Mouse (Mus musculus): ENCODE results near the gene Olfr963.

GRCm38 (mm10) chr9:39633913-39634594 is 33.0 kb upstream of the Olfr963 start:
- TF ChIP-seq TAL1 (IDR thresholded peaks at IDR 0.05; ENCODE audit: low read length), result no peak
- TF ChIP-seq GATA1 (IDR thresholded peaks at IDR 0.05; ENCODE audit: low read length), result no peak
